Mouse (Mus musculus) kidney, adult 11 months (tissue): ENCODE results near the gene Olfr1477.
"Not testable (repeated sequence)": the region's sequence is repeated elsewhere in the genome, so short reads cannot be mapped to it uniquely, and the experiment has no call there.

Source experiments
- DNase-seq: peaks from one replicate; pipeline ENCODE4 v3.0.0; 2022

Olfr1477 gene

DNA sequence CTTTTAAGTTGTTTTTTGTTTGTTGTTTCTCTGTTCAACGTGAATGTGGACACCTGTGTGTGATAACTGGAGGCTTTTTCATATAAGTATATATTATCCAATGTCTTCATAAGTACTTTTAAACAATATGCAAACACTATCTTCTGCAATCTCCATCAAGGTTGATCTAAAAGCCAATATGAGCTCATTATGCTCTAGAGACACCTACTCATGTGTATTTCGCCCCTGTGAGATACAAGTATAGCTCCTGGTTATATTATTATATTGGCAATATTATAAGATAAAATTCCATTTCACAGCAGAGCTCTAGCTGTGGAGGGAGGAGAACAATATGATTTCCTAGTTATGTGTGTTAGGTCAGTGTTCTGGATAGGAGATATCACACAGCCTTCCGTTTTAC lies at the start of gene Olfr1477:
TSS of gene Olfr1477 (plus strand) at position 301 of the 400 bp plus-strand sequence.
- no peak for DNase-seq

DNA sequence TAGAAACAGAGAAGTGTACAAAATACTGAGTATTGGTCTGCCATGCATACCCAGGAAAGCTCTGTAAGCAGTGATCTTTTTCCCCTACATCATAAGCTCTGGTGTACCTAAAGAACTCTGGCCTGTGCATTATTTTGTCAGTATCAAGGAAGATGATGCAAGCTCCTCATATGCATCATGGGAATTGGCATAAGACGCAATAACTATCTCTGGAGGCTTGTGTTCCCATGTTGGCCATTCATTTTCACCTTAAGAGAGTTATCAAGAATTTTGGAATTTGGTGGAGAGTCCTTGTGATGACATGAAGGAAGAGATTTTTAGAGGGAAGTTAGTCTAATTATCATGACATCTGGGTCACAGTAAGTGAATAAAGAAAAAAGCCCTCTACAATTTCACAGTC lies 44.4 kb upstream of the Olfr1477 start, which contains the start of gene Olfr1472:
TSS of gene Olfr1472 (minus strand) at position 101 of the 400 bp plus-strand sequence.
- no peak for DNase-seq

DNA sequence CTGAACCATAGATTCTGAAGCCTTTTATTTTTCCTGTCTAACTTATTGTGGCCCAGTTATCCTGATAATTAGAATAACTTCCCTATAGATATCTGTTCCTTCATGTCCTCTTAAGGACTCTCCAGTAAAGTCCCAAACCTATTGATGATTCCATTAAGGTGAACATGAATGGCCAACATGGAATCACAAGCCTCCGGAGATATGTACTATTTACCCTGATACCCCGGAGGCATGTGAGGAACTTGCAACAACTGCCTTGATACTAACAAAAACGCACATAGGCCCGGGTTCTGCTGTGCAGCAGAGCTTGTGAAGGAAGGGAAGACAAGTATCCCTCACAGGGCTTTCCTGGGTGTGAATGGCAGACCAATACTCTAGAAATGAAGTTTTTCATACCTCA lies 31.1 kb upstream of the Olfr1477 start, which contains the start of gene Olfr1474:
TSS of gene Olfr1474 (plus strand) at position 301 of the 400 bp plus-strand sequence.
- DNase-seq = not testable (repeated sequence)

DNA sequence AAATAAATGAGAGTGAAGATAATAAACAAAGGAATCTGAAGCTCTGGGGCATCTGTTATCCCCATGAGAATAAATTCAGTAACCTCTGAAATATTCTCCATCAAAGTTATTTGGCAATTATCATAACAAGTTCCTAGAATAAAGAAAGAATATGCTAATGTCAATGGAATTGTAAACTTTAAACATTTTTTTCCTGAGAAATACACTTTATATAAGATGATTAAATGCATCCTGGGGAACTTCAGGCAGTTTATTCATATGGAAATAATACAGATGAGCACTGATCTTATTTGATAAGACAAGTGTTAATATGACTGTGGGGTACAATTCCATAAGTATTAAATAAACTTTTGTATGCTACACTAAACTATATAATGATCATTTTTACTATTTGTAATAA lies 20.2 kb upstream of the Olfr1477 start, which contains the start of gene Olfr1475:
TSS of gene Olfr1475 (minus strand) at position 101 of the 400 bp plus-strand sequence.
- no peak for DNase-seq

DNA sequence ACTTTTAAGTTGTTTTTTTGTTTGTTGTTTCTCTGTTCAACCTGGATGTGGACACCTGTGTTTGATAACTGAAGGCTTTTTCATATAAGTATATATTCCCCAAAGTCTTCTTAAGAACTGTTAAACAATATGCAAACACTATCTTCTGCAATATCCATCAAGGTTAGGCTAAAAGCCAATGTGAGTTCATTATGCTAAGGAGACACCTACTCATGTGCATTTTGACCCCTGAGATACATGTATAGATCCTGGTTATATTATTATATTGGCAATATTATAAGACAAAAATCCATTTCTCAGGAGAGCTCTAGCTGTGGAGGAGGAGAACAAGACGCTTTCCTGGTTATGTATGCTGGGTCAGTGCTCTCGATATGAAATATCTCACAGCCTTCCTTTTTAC lies 27.3 kb downstream of the Olfr1477 start, which contains the start of gene Olfr1480:
TSS of gene Olfr1480 (plus strand) at position 301 of the 400 bp plus-strand sequence.
- no peak for DNase-seq
